Mouse (Mus musculus): ENCODE data around the gene Mrtfb.

The Mrtfb gene
- long read RNA-seq, experiment 1, partial matches to known transcripts, result 2 of 15 reads
- long read RNA-seq, experiment 1, other reads (novel, unspliced or antisense), result 13 of 15 reads
- long read RNA-seq, experiment 2, partial matches to known transcripts, result 3 of 14 reads
- long read RNA-seq, experiment 2, other reads (novel, unspliced or antisense), result 11 of 14 reads

DNA sequence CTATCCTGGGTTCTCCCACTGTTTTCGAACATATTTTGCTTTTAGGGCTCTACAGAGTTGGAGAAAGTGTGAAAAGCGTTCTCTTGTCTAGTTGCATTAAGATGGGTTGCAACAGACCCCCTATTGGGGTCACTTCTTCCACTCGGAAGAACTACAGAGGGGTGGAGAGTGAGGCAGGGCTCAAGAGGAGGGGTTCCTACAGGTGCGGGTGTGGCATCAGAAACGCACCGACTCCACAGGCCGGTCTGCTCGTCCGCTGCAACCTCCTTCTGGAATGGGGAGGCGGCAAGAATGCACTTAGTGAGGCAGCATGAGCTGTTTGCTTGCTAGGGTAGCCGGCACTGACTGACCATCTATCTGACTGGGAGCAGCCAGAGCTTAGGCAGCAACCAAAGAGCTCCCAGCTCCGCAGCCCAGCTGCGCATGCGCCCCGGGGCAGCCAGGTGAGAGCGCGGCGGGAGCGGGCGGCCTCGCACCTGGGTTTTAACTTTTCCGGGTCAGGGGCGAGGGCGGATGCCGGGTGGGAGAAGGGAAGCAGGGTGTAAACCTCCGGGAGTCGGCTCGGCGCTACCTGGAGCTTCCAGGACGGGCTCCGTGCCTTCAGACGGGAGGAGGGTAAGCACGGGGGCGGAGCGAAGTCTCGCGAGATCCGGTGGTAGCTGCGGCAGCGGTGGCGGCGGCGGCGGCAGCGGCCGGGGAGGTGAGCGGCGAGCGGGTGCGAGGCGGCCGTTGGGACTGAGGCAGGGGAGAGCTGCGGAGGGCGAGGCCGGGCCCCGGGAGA lies at the start of gene Mrtfb:
Mrtfb (plus strand) TSS at position 627 of the 781 bp plus-strand sequence.
- intact Hi-C loops (cut with DNase I), result loop anchor here (5.0 kb wide), 1 partner anchor 99 kb away; no protein-coding TSS in a partner anchor

DNA sequence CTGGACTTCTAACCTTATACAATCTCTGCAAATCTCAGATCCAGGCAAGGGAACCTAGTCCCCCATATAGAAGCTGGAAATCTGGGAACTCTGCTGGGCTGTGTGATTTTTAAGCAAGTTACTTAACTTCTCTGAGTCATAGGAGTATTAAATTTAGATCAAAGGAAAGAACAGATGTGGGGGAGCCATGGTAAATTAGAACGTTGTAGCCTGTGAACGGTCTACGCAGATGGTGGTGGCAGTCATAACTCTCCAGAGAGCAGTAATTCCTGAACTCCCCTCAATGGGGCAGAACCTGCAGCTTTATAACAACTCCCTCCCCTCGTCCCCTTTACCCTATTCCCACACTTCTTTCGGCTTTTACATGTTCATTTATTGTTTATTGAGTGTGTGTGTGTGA lies 48.6 kb upstream of the Mrtfb start:
- intact Hi-C loops (cut with DNase I), result no loop called here

DNA sequence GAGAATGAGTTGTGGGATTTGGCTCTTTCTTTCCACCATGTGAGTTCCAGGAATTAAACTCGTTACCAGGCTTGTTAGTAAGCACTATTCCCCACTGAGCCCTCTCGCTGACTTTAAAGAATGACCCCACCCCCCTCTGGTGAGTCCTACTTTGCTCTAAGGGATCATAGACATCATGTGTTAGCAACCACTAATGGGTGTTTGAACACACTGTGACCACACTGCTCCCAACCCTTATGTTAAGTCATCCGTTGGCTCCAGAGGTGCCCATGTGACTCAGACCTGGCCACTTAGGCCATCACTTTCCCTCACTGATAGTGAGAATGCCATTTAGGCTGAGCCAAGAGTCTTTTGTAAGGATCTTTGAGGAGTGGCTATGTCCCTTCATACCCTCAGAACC lies 48.2 kb upstream of the Mrtfb start:
- intact Hi-C loops (cut with DNase I), result no loop called here

DNA sequence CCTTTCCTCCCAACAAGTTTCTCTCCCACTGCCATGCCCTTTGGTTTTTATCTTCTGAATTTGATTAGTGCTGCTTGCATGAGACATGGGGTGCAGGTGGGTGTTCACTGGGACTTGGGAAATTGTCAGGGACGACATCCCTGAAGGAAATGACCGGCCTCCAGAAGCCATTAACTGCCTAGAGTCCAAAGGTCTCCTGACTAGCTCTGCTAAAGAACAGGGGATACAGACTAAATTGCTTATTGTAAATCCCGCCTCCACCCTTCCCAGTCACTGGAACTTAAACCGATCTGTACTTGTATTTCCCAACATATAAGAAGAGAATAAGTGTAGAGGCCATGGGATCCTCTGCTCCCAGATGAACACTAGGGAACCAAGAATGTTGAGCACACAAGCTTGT lies 43.5 kb upstream of the Mrtfb start:
- intact Hi-C loops (cut with DNase I), result no loop called here

DNA sequence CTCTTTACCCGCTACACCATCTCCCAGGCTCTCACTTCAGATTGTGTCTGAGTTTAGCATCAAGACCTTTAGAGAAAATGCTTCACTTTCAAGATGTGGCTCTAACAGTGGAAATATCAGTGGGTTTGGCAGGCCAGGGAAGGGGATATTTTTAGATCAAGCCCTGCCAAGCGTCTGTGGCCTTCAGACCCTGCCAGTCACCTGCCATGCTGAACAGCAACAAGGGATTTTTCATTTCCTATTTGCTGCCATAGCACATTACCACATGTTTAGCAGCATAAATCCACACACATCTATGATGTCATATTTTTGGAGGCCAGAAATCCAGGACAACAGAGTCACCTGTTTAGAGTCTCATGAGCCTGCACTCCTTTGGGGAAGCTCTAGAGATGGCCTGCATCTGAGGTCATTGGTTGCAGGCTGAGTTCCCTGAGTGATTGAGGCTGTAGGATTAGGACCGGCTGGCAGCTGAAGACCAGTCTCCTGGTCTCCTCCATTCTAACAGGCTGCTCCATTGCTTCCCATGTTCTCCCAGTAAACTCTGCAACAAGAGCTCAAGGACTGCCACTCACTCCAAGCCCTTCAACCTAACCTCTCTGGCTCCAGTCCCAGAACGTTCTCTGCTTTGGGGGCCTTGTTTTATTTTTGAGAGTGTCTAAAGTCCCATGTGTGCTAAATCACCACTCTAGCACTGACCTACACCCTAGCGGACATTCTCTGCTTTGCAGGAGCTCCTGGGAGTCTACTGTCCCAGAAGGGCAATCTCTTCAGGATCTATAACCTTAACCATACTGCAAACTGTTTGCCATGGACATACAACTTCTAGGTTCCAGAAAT lies 39.9 kb upstream of the Mrtfb start:
- intact Hi-C loops (cut with DNase I), result no loop called here

DNA sequence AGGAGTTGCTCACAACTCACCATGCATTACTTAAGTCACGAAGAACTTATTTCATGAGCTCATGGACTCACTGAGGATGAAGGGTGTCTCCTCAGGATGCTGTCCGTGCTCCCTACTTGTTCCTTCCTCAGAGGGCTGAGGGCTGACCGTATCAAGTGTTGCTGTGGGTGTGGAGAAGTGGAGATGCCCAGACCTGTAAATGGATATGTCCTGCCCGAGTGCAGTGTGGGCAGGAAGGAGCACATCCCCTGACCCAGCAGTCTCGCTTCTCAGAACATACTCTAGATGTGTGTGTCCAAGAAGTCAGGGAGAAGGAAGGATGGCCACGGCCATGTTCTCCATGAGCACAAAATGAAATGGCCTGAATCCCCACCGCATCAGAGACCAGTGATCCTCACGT lies 38.3 kb upstream of the Mrtfb start:
- intact Hi-C loops (cut with DNase I), result no loop called here

DNA sequence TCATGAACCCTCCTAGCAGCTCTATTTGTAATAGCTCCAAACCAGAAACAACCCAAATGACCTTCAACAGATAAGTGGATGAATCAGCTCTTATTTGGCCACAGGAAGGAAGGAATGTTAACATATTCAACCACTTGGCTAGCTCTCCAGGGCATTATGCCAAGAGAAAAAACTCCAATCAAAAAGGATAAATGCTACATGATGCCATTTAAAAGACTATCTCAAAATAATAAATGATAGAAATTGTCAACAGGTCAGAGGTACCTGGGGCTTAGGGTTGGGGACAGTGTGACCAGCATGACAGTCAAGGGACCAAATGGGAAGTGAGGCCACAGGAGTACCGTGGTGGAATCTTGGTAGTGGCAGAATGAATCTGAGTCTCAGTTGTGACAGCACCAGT lies 34.8 kb upstream of the Mrtfb start:
- intact Hi-C loops (cut with DNase I), result no loop called here

DNA sequence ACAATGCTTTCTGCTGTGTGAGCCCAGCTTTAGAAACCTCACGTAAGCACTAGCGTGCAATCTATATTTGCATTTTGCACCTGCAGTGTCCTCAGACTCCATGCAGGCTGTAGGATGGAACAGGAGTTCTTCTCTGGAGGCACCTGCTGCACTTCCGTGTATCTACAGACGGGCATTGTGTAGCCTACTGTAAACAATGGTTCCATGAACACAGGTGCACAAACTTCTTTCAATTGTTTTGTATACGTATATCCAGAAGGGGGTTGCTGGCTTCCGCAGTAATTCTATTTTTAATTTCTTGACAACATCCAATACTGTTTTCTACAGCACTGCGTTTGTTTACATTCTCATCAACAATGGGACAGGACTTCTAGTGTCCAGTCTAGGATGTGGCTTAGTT lies 24.2 kb upstream of the Mrtfb start:
- intact Hi-C loops (cut with DNase I), result no loop called here

DNA sequence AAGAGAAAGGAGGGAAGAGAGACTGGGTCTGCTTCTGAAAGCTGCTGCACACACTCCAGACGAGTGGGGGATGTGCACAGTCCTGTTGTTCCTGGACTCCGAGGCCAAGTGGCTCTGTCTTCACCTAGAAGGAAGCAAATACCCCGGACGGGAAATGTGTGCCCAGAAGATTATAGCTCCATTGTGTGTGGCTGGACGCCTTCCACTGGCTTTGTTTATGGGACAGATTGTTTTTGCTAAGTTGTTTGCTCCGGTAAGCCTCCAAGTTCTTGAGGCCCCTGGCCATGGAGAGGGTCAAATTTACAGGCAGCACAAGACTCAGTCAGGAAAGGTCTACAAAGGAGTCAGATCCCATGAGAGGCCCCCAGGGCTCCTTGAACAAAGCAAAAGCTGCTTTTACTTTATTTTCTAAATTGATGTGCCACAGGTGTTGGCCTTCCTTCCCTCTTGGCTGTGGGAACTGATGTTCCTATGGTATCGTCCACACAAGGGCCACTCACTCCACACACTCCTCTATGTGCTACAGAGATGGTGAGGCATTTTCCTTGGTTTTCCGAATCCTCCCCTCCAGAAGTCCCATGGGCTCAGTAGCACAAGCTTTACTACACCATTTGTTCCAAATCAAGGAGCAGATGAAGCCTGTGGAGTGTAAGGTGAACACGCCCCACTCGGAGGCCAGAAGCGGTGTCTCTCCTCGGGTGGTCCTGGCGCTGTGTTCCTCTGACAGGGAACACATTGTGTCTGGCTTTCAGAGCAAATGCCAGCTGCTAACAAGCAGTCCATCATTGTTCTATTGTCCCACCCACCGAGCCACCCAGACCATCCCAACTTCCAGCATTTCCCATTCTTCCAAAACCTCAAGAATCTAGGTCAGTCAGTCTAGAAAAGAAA lies 23.1 kb upstream of the Mrtfb start:
- intact Hi-C loops (cut with DNase I), result no loop called here

DNA sequence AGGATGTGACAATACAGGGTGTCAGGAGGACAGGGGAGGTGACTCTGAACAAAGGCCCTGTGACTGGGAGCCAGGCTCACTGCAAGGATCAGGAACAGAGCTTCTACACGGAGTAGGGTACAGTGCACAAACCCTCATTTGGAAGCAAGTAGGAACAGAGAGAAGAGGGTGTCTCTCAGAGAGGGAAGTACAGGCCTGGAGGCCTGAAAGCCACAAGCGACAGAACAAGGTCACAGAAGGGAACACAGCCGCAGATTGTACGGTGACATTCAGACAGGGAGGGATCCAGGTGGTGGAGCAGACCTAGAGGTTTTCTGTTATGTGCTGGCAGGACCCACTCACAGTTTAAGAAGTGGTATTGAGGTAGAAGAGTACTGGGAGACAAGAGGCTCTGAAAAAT lies 17.2 kb upstream of the Mrtfb start:
- intact Hi-C loops (cut with DNase I), result no loop called here

DNA sequence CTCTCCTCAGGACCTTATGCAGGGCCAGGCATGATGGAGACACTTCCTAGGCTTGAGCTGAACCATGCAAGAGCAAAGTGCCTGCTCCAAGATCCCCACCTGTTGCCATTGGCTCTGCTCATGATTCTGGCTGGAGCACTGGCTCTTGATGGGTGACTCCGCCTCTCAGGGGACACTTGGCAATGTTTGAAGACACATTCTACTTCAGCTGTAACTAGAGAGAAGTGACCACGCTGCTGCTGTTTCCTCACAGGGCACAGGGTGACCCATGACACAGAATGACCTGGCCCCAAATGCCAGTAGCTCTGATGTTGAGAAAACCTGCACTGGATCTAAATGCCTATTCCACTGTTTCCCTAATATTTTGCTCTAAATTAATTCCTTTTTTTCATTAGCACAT lies 16.7 kb upstream of the Mrtfb start:
- intact Hi-C loops (cut with DNase I), result no loop called here

DNA sequence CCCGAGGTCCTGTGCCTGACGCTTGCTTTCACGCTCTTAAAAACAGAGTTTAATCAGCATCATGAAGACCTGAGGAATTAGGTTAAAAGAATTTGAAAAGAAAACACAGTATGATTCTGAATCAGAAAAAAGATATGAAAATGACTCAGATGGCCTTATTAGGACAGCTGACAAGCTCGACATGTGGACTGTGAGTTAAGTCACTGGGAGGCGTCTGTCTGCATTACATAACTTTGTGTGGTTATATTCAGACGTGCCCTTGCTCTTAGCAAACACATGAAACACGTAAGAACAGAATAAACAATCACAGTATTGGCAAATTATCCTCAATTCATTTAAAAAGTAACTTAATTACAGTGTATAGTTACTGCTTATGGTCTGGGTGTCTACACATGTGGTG lies 16.0 kb upstream of the Mrtfb start:
- intact Hi-C loops (cut with DNase I), result no loop called here

DNA sequence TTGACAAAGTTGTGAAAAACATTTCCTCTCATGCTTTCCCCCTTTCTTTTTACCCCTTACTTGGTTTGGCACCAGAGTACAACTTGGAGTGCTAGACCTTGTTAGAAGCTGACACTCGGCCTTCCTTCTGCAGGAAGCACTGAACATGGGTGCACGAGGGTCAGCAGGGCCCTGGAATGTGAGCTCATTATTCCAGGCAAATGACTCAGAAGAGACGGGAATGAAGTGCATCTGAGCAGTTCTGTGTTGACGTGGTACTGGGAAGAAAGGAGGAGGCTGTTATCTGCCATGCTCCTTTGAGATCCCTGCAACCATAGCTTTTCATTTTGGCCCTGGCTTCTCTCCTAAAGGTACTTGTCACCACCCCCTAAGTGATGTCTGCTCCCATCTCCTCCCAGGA lies 10.6 kb upstream of the Mrtfb start:
- intact Hi-C loops (cut with DNase I), result no loop called here

DNA sequence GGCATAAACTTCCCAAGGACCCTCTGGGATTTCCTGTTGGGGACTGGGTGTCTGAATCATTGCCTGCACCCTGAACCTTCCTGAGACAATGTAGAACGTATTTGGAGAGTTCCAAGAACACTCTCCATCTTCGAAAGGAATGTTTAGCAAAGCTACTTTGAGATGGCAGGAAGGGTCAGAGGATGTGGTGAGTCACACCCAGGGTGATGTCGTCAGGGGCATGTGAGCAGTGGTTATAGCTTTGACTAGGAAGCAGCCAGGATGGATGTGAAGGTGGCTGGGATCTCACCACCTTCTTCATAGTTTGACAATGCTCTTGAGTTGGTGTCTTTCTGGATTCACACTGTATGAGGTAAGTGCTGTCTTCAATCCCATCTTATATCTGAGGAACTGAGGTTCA lies 9.4 kb upstream of the Mrtfb start:
- intact Hi-C loops (cut with DNase I), result no loop called here

DNA sequence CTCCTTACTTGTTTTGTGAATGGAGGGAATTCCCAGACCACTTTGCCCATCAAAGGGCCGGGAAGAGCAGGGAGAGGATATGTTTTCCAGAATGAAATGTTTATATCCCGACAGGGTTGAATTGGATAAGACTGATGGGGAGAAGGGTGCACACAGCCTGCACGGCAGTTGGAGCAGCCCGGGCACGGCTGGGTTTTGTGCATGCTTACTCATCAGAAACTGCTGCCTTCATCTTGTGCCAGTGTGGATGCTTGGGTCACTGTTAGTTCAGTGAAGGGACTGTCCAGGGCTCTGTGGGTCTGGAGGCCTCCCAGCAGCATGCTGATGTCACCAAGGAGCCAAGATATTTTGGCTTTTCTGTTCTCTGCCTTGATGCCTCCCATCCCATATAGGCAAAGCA lies 6.2 kb upstream of the Mrtfb start:
- intact Hi-C loops (cut with DNase I), result no loop called here

DNA sequence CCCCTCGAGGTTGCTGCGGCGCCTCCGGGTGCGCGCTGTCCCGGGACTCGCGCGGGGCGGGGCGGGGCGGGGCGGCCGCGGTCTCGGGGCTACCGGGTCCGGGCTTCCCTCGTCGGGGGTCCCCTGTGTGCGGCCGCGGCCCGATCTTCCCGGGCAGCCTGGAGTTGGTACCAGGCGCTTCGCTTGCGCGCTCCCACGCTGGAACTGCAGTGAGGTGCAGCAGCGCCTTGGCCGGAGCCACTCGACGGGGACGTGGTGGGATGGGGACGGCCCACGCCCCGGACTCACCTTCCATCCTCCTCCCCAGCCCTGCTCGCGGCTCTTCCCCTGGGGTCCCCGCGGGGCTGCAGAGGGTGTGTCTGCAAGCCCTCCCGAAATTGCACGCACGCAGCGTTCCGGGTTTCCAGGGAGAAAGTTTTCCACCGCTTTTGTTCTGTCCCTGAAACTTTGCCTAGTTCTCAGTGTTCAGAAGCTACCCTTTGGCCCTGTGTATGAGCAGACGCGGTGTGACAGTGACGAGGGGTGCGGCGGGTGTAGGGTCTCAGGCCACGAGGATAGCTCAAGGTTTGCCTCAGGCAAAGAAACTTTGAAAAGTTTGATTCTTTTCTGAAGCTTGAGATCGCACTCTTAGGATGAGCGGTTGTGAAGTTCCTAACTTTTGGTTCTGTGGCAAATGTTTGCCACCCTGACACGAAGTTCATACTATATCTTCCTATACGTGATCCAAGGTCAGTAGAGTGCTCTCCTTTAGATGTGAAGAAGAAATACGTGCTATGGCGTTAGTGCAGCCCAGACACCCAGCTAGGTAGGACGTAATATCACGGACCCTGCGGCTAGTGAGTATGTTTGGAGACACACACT lies 616 bp downstream of the Mrtfb start:
- intact Hi-C loops (cut with DNase I), result loop anchor here (5.0 kb wide), 1 partner anchor 100 kb away; no protein-coding TSS in a partner anchor

DNA sequence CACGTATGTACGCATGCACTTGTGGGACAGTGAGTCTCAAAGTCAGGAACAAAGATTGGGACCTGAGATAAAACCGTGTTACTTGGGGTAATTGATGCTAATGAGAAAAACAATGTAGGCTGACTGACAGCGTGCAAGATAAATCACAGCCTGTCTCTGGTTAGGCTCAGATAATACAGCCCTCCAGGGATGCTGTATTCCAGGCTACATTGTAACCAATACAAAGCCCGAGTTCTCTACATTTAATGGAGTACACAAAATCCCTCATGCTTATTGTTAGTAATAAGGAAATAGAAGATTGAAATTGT lies 1.2 kb downstream of the Mrtfb start:
- intact Hi-C loops (cut with DNase I), result loop anchor here (5.0 kb wide), 1 partner anchor 100 kb away; no protein-coding TSS in a partner anchor

DNA sequence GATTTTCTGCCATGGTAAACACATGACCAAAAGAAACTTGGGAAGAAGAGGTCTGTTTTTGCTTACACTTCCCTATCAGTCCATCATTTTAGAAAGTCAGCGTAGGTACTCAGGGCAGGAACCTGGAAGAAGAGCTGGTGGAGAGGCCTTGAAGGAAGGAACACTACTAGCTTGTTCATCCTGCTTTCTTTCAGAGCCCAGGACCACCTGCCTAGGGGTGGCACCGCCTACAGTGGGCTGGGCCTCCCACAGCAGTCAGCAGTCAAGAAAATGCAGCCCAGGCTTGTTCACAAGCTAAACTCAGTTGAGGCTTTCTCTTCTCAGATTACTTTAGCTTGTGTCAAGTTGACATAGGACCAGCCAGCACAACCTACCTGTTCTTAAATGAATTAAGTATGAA lies 2.7 kb downstream of the Mrtfb start:
- intact Hi-C loops (cut with DNase I), result loop anchor here (5.0 kb wide), 1 partner anchor 102 kb away; no protein-coding TSS in a partner anchor

DNA sequence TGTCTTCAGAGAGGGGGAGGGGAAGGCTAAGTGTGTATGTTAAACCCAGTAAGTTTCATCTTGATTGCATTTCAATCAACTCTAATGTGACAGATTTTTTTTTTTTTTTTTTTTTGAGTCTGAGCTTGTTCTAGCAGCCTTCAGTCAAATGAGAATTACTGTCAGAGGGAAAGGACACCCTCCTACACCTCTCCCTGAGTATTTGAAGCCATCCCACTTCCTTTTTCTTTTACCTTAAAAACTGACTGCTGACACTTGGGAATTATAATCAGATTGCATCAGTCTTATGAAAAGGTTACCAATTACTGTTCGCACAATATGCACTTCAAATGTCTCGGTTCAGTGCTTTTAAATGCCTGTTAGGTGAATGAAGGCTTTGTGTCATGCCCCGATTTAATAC lies 10.0 kb downstream of the Mrtfb start:
- intact Hi-C loops (cut with DNase I), result no loop called here

DNA sequence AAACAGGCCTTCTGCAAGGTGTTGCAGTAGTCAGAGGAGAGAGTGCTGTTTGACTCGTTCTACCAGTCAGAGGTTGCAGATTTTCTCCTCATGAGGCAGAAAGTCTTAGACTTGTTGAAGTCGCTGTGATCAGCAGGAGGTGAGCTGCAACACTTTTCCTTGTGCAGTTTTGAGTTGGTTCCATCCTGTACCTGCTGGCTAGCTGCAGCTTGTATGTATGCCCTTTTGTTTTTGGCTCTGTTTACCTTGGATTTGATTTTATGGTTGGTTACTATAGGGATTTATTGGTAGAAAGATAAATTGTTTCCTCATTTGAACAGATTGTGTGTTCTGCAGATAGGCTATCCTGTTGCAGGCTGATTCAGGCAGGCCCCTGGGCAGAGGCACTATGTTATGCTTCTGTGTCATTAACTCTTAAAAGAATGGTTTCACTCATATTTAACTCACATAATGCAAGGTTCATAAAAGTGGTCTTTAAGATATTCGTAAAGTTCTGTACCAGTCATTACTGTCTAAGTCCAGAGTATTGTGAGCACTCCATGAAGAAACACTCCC lies 11.1 kb downstream of the Mrtfb start:
- intact Hi-C loops (cut with DNase I), result no loop called here

Data from adrenal gland (tissue).